Mouse (Mus musculus) stomach, postnatal 0 days (tissue): ENCODE data around the gene Clec3a. TPM values are rescaled to one million over a fixed set of nuclear protein-coding genes. Genes with fewer than 3 reads are reported as not detected.
A peak's percentile ranks its signal among the peaks of the same experiment; 100 is the strongest.

Experiments used
- ATAC-seq: fragments of 200-750 bp; cut with Nextera tagmentation; 2 replicates; pipeline ENCODE4 v1.8.0; 2017; ENCODE audit not compliant: low FRiP score, low TSS enrichment
- DNase-seq: peaks from one replicate; pipeline ENCODE4 v3.0.0-alpha.2; 2016; ENCODE audit warnings: low spot score
- H3K27ac ChIP-seq: fragments of 300-500 bp; sonication (generic); replicated peaks from 2 replicates; pipeline ENCODE4 v1.5.1; 2014; ENCODE audit warnings: mild to moderate bottlenecking, control low read depth
- H3K27me3 ChIP-seq: fragments of 300-500 bp; sonication (generic); 2 replicates; pipeline ENCODE4 v1.6.1; 2014; ENCODE audit warnings: low read length; ENCODE audit not compliant: control insufficient read depth, insufficient read depth
- H3K36me3 ChIP-seq: fragments of 300-500 bp; sonication (generic); 2 replicates; pipeline ENCODE4 v1.6.1; 2014; ENCODE audit warnings: low read length, mixed read lengths; ENCODE audit not compliant: control insufficient read depth, insufficient read depth
- H3K4me1 ChIP-seq: fragments of 300-500 bp; sonication (generic); replicated peaks from 2 replicates; pipeline ENCODE4 v1.6.1; 2014; ENCODE audit warnings: antibody characterized with exemption; ENCODE audit not compliant: control insufficient read depth, insufficient read depth
- H3K4me2 ChIP-seq: fragments of 300-500 bp; sonication (generic); replicated peaks from 2 replicates; pipeline ENCODE4 v1.6.1; 2014; ENCODE audit warnings: low read depth, mild to moderate bottlenecking, control low read depth, moderate library complexity
- H3K4me3 ChIP-seq: fragments of 300-500 bp; sonication (generic); 2 replicates; pipeline ENCODE4 v1.5.1; 2014; ENCODE audit warnings: low read depth, low read length, control low read depth
- H3K9ac ChIP-seq: fragments of 300-500 bp; sonication (generic); 2 replicates; pipeline ENCODE4 v1.6.1; 2014; ENCODE audit warnings: mild to moderate bottlenecking, low read length, control low read depth, mixed read lengths
- H3K9me3 ChIP-seq: fragments of 300-500 bp; sonication (generic); 2 replicates; pipeline ENCODE4 v1.6.1; 2016; ENCODE audit warnings: low read length; ENCODE audit not compliant: control insufficient read depth
- CTCF ChIP-seq: IDR thresholded peaks from 2 replicates; pipeline ENCODE4 v1.5.1; 2016; ENCODE audit warnings: antibody characterized with exemption, low read depth, mild to moderate bottlenecking, moderate library complexity
- EP300 ChIP-seq: optimal IDR thresholded peaks from 2 replicates; pipeline ENCODE3; 2016; ENCODE audit warnings: antibody characterized with exemption
- WGBS: fragments of 180-500 bp; shearing (Covaris S2); extraction: QIAGEN DNeasy Blood & Tissue Kit; methylation state at CpG from one replicate; pipeline ENCODE4 v1.1.7; 2014; 5-methylcytosine and 5-hydroxymethylcytosine counted together
- polyA plus RNA-seq: library from polyadenylated mRNA; unstranded; fragments of >200 nt; fragmentation: Nextera tagmentation; extraction: Ambion mirVana; gene quantifications from 2 replicates; pipeline ENCODE4 v1.2.1, GENCODE M21; 2015

The Clec3a gene
- polyA plus RNA-seq, 1 experiment from 2014 or later = not detected

- Histone ChIP-seq H3K4me2 (no peak overlapping the region), H3K27me3 (no peaks in the 10 kb centered on the region), H3K9me3 (no peaks in the 10 kb centered on the region), H3K27ac (no peak overlapping the region), H3K4me1 (no peaks in the 10 kb centered on the region), H3K9ac (no peak overlapping the region), H3K36me3 (peaks cover 4% of the 10 kb centered on the region; the same call in 1 of the 2 replicates), H3K4me3 (no peak overlapping the region)
- no peak for DNase-seq
- 72% methylated on average over 7 of the region's 7 CpGs for WGBS
- TF ChIP-seq CTCF (no peak), EP300 (no peak)
- ATAC-seq = no peak
These were observed 29.0 kb downstream of the Clec3a start for GRCm38 (mm10) chr8:114446884-114447283.

GRCm38 (mm10) chr8:114452278-114452677 lies 34.4 kb downstream of the Clec3a start:
- H3K4me3 ChIP-seq = no peak overlapping the region
- H3K9me3 ChIP-seq = no peaks in the 10 kb centered on the region
- DNase-seq (peak; percentile 9), ATAC-seq (peak; percentile 31; the same call in 1 of the 2 replicates)
- no peak for TF ChIP-seq CTCF
- TF ChIP-seq EP300 = no peak
- H3K4me1 ChIP-seq = no peaks in the 10 kb centered on the region
- 85% methylated on average over 8 of the region's 8 CpGs for WGBS
- no peak overlapping the region for H3K27ac ChIP-seq
- H3K9ac ChIP-seq = no peak overlapping the region
- no peaks in the 10 kb centered on the region; the same call in 1 of the 2 replicates for H3K36me3 ChIP-seq
- H3K4me2 ChIP-seq = no peak overlapping the region
- no peaks in the 10 kb centered on the region for H3K27me3 ChIP-seq

- H3K27ac ChIP-seq = no peak overlapping the region
- peak; percentile 63 for ATAC-seq
These were observed 34.9 kb downstream of the Clec3a start for GRCm38 (mm10) chr8:114452781-114453221.

GRCm38 (mm10) chr8:114455302-114455701 lies 37.4 kb downstream of the Clec3a start:
- H3K4me2 ChIP-seq = no peak overlapping the region
- H3K9ac ChIP-seq = no peak overlapping the region
- no peaks in the 10 kb centered on the region for H3K27me3 ChIP-seq
- no peaks in the 10 kb centered on the region for H3K9me3 ChIP-seq
- TF ChIP-seq CTCF = no peak
- no peak for TF ChIP-seq EP300
- H3K4me1 ChIP-seq = no peaks in the 10 kb centered on the region
- no peak for DNase-seq
- H3K4me3 ChIP-seq = no peak overlapping the region
- no peak for ATAC-seq
- no peak overlapping the region for H3K27ac ChIP-seq
- 91% methylated on average over 8 of the region's 8 CpGs for WGBS
- H3K36me3 ChIP-seq = no peaks in the 10 kb centered on the region

More at GRCm38 (mm10) chr8:114452781-114453221, 34.9 kb downstream of the Clec3a start:
- 11% methylated on average over 9 of the region's 9 CpGs for WGBS
- peak; percentile 61 for DNase-seq
- no peak for TF ChIP-seq EP300
- TF ChIP-seq CTCF = peak; percentile 93
- H3K36me3 ChIP-seq = no peaks in the 10 kb centered on the region; the same call in 1 of the 2 replicates
- no peak overlapping the region for H3K4me3 ChIP-seq
- no peaks in the 10 kb centered on the region for H3K4me1 ChIP-seq
- no peaks in the 10 kb centered on the region for H3K9me3 ChIP-seq
- no peak overlapping the region; the same call in 1 of the 2 replicates for H3K9ac ChIP-seq
- H3K4me2 ChIP-seq = no peak overlapping the region
- H3K27me3 ChIP-seq = no peaks in the 10 kb centered on the region

GRCm38 (mm10) chr8:114455953-114456352 lies 38.1 kb downstream of the Clec3a start:
- Histone ChIP-seq H3K36me3 (no peaks in the 10 kb centered on the region), H3K27ac (no peak overlapping the region), H3K27me3 (no peaks in the 10 kb centered on the region), H3K4me2 (peak overlapping the region; percentile 31; the same call in 1 of the 2 replicates), H3K4me3 (no peak overlapping the region), H3K9me3 (no peaks in the 10 kb centered on the region), H3K9ac (no peak overlapping the region), H3K4me1 (no peaks in the 10 kb centered on the region)
- 56% methylated on average over 15 of the region's 15 CpGs for WGBS
- ATAC-seq (no peak), DNase-seq (peak; percentile 35)
- TF ChIP-seq CTCF = no peak
- no peak for TF ChIP-seq EP300

GRCm38 (mm10) chr8:114458113-114458784 lies 40.4 kb downstream of the Clec3a start:
- H3K27me3 ChIP-seq = no peaks in the 10 kb centered on the region
- no peak for DNase-seq

More at GRCm38 (mm10) chr8:114458113-114458784, 40.4 kb downstream of the Clec3a start:
- Histone ChIP-seq H3K9ac (no peak overlapping the region), H3K36me3 (no peaks in the 10 kb centered on the region), H3K27ac (no peak overlapping the region), H3K9me3 (no peaks in the 10 kb centered on the region), H3K4me3 (no peak overlapping the region), H3K4me2 (peak overlapping the region; percentile 31; the same call in 1 of the 2 replicates), H3K4me1 (no peaks in the 10 kb centered on the region)
- TF ChIP-seq EP300 (no peak), CTCF (no peak)
- WGBS = 31% methylated on average over 25 of the region's 25 CpGs
- peak; percentile 39; the same call in 1 of the 2 replicates for ATAC-seq
